Mouse (Mus musculus): Measurements from ENCODE around the gene Psg27.
"Not testable (repeated sequence)": the region's sequence is repeated elsewhere in the genome, so short reads cannot be mapped to it uniquely, and the experiment has no call there.

The Psg27 gene

GRCm38 (mm10) chr7:18567205-18567604 lies at the start of gene Psg27:
Gene Psg27 (minus strand): TSS chr7:18567305.
- no peak for DNase-seq

GRCm38 (mm10) chr7:18616401-18616800 lies 49.3 kb upstream of the Psg27 start, which contains the start of gene Psg23:
Gene Psg23 (minus strand): TSS chr7:18616501.
- DNase-seq, result not testable (repeated sequence)

GRCm38 (mm10) chr7:18559850-18560249 lies 7.3 kb downstream of the Psg27 start:
- no peak for DNase-seq

GRCm38 (mm10) chr7:18555751-18556150 lies 11.4 kb downstream of the Psg27 start:
- not testable (repeated sequence) for DNase-seq

GRCm38 (mm10) chr7:18533420-18533819 lies 33.7 kb downstream of the Psg27 start:
- DNase-seq, result no peak

- DNase-seq, result no peak
Observed at GRCm38 (mm10) chr7:18532169-18532568, 34.9 kb downstream of the Psg27 start, which contains the start of gene Psg25. Gene Psg25 (minus strand): TSS chr7:18532269.

- no peak for DNase-seq
Observed at GRCm38 (mm10) chr7:18524668-18525067, 42.4 kb downstream of the Psg27 start.

- DNase-seq, result not testable (repeated sequence)
Observed at GRCm38 (mm10) chr7:18512848-18513247, 54.3 kb downstream of the Psg27 start.

GRCm38 (mm10) chr7:18512417-18512816 lies 54.7 kb downstream of the Psg27 start:
- DNase-seq, result not testable (repeated sequence)

GRCm38 (mm10) chr7:18511479-18511878 lies 55.6 kb downstream of the Psg27 start:
- peak in 1 of 2 experiments; percentile 10 for DNase-seq
